Mouse (Mus musculus) heart, postnatal 0 days (tissue): Measurements from ENCODE around the gene Pcbd2.

Experiments
- CTCF ChIP-seq: IDR thresholded peaks from 2 replicates; pipeline ENCODE4 v1.5.1; 2016; ENCODE audit warnings: antibody characterized with exemption, control low read depth, low read depth
- EP300 ChIP-seq: IDR thresholded peaks from 2 replicates; pipeline ENCODE4 v1.6.1; 2016; ENCODE audit warnings: antibody characterized with exemption, low read depth

- TF ChIP-seq CTCF (no peak), EP300 (no peak)
Observed at GRCm38 (mm10) chr13:55732121-55732520, 5.0 kb downstream of the Pcbd2 start.
